In the genomic region with DNA sequence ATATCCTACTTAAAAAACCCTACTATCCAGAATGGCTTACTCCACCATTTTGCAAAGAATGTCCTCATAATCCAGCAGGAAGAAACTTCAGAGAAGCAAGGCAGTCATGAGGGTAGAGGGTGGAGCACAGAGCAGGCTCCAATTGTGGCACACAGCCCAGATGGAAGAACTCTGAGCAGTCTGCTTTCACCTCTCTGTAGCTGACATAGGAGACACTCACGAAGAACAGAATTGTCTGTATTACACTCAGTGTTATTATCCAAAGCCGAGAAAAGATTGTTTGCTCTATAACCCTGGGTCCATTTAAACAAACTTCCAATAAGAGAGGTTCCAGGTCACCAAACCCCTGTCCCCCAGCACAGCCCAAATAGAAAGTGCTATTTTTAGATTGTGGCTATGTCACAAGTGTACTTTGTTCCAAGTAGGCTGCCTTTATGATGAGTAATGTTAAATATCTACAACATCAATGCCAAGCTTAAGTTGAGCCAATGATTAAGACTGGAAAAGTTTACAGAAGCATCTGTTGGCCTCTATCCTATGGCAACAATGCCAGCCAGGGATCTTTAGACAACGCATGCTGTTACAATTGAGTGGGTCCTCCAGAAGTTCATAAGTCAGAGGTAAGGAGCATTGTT, we compare ENCODE assay signal across 10 mouse cellular contexts. TPM values are rescaled to one million over a fixed set of nuclear protein-coding genes. Genes with fewer than 3 reads are reported as not detected.
A peak's percentile ranks its signal among the peaks of the same experiment; 100 is the strongest.
DNase-seq lines count a peak whose midpoint lies in the region; ATAC-seq lines count a peak whose summit lies in the region.
"Had no signal": no experiment of that assay in that cellular context is flagged by ENCODE, and none has a peak within 500 bp of the region (broad histone marks: within the 10 kb centered on the region; RNA-seq: fewer than 3 reads in every experiment).

No protein-coding gene starts in this region.

- no peaks in the 10 kb centered on the region for H3K36me3 ChIP-seq in heart, embryonic 15.5 days
- no peaks in the 10 kb centered on the region for H3K36me3 ChIP-seq in lung, embryonic 15.5 days
- H3K36me3 ChIP-seq: limb, embryonic 15.5 days had no signal

- no peaks in the 10 kb centered on the region for H3K27me3 ChIP-seq in heart, embryonic 15.5 days
- no peaks in the 10 kb centered on the region for H3K27me3 ChIP-seq in lung, embryonic 15.5 days
- H3K27me3 ChIP-seq: CH12.LX; limb, embryonic 15.5 days had no signal

- H3K9me3 ChIP-seq in heart, embryonic 15.5 days (replicated peaks), result no peaks in the 10 kb centered on the region
- H3K9me3 ChIP-seq in lung, embryonic 15.5 days, result no peaks in the 10 kb centered on the region
- H3K9me3 ChIP-seq: limb, embryonic 15.5 days had no signal

- no peak overlapping the region; the same call in 1 of the 2 replicates for H3K4me2 ChIP-seq in heart, embryonic 15.5 days
- no peak overlapping the region; the same call in 1 of the 2 replicates for H3K4me2 ChIP-seq in lung, embryonic 15.5 days
- H3K4me2 ChIP-seq: limb, embryonic 15.5 days had no signal

- H3K4me3 ChIP-seq in heart, embryonic 15.5 days, result no peak overlapping the region
- no peak overlapping the region for H3K4me3 ChIP-seq in lung, embryonic 15.5 days
- H3K4me3 ChIP-seq: limb, embryonic 15.5 days had no signal

- H3K27ac ChIP-seq in heart, embryonic 15.5 days, result peak overlapping the region; percentile 81
- H3K27ac ChIP-seq in lung, embryonic 15.5 days, result peak overlapping the region; percentile 13; the same call in 1 of the 2 replicates
- H3K27ac ChIP-seq: limb, embryonic 15.5 days had no signal

- ATAC-seq in heart, embryonic 15.5 days (replicated peaks; ENCODE audit: insufficient number of reproducible peaks, insufficient read depth, low FRiP score, low read depth), result peak; percentile 76; the same call in 1 of the 2 replicates
- 0 out of 2 replicates have a peak, but pooled peaks have one; percentile 59 for ATAC-seq in lung, embryonic 15.5 days (ENCODE audit: borderline replicate concordance, extremely low read depth, low FRiP score, low TSS enrichment)

- H3K9ac ChIP-seq in heart, embryonic 15.5 days, result no peak overlapping the region
- no peak overlapping the region for H3K9ac ChIP-seq in lung, embryonic 15.5 days
- H3K9ac ChIP-seq: limb, embryonic 15.5 days had no signal

- DNase-seq in cerebellum, postnatal 14 days, result peak; percentile 32 to 51
- no peak for DNase-seq in cerebellum, adult 8-10 months
- DNase-seq in NIH3T3 (ENCODE audit: low read depth), result peak; percentile 86
- no peak for DNase-seq in layer of hippocampus, adult 11-12 months (ENCODE audit: low spot score)
- DNase-seq in embryo, embryonic 9.5 days (ENCODE audit: extremely low spot score), result no peak
- DNase-seq in cerebellum, adult 11 months, result no peak

- H3K4me1 ChIP-seq in heart, embryonic 15.5 days (replicated peaks), result peaks cover 22% of the 10 kb centered on the region
- peaks cover 8% of the 10 kb centered on the region; the same call in 1 of the 2 replicates for H3K4me1 ChIP-seq in lung, embryonic 15.5 days
- H3K4me1 ChIP-seq: limb, embryonic 15.5 days had no signal

- 36% methylated on average over 3 of the region's 3 CpGs for WGBS in heart, embryonic 15.5 days
- WGBS in lung, embryonic 15.5 days, result 40% methylated on average over 3 of the region's 3 CpGs

RNA-seq across cellular contexts. Expression of a gene that starts 10.5 kb away (rescaled TPM):
- 6.4 and 6.6 TPM in 2 replicates for polyA plus RNA-seq in heart, embryonic 15.5 days (2015; fragmentation: Nextera tagmentation; extraction: Ambion mirVana)
- 5.1 and 5.8 TPM in 2 replicates for polyA plus RNA-seq in lung, embryonic 15.5 days (2015; fragmentation: Nextera tagmentation; extraction: Ambion mirVana)

Comparison
In these comparisons a context has a peak if more than half of its experiments do, and no peak if none do; other contexts are left out.
1. DNase-seq: peak in cerebellum, postnatal 14 days (2 of 2) and NIH3T3 (single experiment); none in cerebellum, adult 8-10 months (single experiment), layer of hippocampus, adult 11-12 months (single experiment), embryo, embryonic 9.5 days (single experiment) and cerebellum, adult 11 months (single experiment).